Mouse (Mus musculus): Measurements from ENCODE around the gene Cbs. TPM values are rescaled to one million over a fixed set of nuclear protein-coding genes. Genes with fewer than 3 reads are reported as not detected.

Gene Cbs
- not detected for total RNA-seq (2018; cell fraction: chromatin; rRNA removed)
- not detected for total RNA-seq (2018; cell fraction: cytosol; rRNA removed)
- total RNA-seq (2018; cell fraction: nucleus; rRNA removed), result not detected
- not detected in 3 replicates for polyA plus RNA-seq (2018)

DNA sequence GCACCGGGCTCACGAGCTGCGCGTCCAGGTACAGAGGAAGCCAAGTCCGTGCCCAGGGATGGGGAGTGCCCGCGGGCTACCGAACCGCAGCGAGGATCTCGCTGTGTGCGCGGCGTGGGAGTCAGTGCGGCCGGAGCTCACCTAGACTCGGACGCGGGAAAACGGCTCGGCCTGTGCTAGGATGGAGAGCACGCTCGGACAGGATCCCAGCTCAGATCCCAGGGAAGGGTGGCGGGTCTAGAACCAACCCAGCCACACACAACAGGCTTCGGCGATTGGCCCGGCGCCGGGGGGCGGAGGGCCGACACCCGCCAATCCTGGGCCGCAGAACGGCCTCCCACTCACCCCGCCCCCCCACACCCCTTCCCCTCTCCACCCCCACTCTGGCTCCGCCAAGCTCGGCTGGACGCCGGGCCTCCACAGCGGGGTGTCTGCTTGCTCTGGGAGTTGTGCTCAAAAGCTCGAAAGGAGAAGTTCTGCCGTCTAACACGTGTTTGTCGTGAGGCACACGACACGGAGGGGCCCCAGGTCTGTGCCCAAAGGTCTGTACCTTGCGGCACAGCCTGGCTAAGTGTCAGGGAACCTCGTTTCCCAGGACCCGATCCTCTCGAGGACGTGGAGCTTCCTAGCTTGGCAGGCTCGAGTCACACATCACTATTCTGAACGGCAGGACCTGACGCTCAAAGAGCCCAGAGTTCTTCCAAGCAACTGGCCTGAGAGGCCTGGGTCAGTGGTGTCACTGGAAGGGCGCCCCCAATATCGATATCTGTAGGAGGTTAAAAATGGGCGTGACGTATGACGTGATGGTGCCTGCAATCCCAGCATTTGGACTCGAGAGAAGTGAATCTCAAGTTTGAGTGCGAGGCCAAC, at the start of gene Cbs:
Gene Cbs (minus strand): TSS at position 297 of the 870 bp plus-strand sequence.
- H3K79me2 ChIP-seq (ENCODE audit: inconsistent target), result no peaks in the 10 kb centered on the region
- H3K4me3 ChIP-seq (ENCODE audit: inconsistent target), result no peak within 1 kb of the TSS
- no peaks in the 10 kb centered on the region for H3K36me3 ChIP-seq (ENCODE audit: inconsistent target)
- no peak within 1 kb of the TSS for H3K27ac ChIP-seq
- 9% methylated on average over 57 of the region's 61 CpGs for WGBS (ENCODE audit: missing documents)

DNA sequence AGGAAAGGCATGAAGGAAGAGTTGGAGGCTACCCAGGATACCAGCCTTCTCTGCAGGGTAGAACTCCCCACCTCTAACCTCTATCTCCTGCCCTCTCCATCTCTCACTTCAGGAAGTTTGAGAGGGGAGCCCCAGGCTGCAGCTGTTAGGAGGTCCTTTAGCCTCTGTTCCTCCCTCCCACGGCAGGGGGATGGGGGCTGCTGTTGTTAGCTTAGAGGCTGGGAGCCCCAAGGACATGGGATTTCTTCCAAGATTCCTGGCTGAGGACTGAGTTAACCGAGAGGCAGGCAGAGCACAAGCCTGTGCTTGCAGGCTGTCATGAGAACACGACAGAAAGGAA, 49.2 kb upstream of the Cbs start:
- Histone ChIP-seq H3K79me2 (ENCODE audit: inconsistent target) (no peaks in the 10 kb centered on the region), H3K36me3 (ENCODE audit: inconsistent target) (no peaks in the 10 kb centered on the region), H3K4me3 (ENCODE audit: inconsistent target) (no peak overlapping the region), H3K27ac (no peak overlapping the region)
- WGBS (ENCODE audit: missing documents), result 79% methylated on average over 3 of the region's 3 CpGs

DNA sequence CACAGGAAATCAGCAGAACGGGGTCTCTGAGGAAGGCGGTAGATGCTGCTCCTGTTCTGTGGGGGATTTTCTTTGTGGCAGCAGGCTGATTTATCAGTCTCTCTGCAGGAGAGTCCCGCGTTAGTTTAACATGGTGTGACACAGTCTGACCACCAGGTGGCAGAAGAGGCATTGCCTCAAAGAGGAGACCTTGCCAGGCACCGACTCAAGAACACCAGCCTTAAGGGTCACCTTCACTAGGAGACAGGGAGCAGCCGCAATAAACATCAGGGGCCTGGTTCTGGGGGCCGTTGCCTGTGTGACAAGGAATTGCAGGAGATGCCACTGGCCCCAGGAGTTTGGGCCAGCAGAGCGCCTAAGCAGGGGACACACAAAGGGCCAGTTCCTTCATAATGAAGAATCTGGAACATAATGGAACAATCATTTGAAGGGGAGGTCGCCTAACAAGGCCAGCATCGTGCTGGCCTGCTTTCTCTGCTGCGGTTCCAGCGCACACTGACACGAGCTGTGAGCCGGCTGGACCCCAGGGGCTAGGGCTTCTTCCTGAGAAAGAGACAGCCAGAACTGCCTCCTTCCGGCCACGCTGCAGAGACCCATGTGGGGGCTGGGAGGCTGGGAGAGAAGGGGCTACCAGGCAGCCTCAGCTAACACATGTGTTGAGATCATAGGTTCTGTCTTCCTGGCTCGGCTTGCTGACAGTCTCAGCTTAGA, 48.6 kb upstream of the Cbs start:
- WGBS (ENCODE audit: missing documents), result 16% methylated on average over 15 of the region's 17 CpGs
- Histone ChIP-seq H3K36me3 (ENCODE audit: inconsistent target) (no peaks in the 10 kb centered on the region), H3K79me2 (ENCODE audit: inconsistent target) (no peaks in the 10 kb centered on the region), H3K27ac (no peak overlapping the region), H3K4me3 (ENCODE audit: inconsistent target) (no peak overlapping the region)

DNA sequence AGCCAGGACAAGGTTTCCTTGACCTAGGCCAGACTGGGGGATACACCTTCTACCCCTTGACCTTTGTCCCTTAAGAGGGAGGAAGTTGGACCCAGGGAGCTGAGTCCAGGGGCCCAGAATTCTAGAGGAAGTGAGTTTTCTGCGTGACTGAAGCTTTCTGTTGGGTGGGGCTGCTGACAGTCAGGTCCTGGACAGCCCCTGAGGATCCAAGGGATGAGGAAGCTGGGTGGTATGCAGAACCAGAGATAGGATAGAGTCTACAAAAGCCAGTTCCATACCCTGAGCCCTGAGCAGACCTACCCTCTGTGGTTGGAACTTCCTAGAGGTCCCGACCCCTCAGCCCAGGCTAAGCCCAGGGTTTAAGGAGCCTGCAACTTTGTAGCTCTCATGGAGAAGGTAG, 43.4 kb upstream of the Cbs start:
- Histone ChIP-seq H3K4me3 (ENCODE audit: inconsistent target) (no peak overlapping the region), H3K27ac (no peak overlapping the region), H3K79me2 (ENCODE audit: inconsistent target) (no peaks in the 10 kb centered on the region), H3K36me3 (ENCODE audit: inconsistent target) (no peaks in the 10 kb centered on the region)
- WGBS (ENCODE audit: missing documents), result 38% methylated on average over 2 of the region's 2 CpGs

DNA sequence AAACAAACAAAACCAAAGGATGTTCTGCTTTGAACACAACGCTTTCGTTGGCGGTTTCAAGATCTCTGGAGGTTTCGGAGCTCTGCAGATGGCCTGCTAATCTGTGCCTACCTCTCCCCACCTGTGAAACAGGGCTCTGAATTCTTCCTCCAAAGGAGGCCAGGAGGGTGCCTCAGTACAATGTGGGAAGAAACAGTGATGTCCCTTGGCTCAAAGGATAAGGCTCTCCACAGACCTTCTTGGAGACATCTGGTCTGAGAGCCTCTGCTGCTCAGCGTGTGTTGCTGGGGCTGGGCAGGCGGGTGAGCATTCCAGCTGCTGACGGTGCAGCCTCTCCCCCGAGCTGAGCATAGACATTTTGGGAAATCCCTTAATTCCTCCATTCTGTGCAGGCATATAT, 40.5 kb upstream of the Cbs start, which contains the start of gene Cryaa:
Gene Cryaa (plus strand): TSS at position 301 of the 400 bp plus-strand sequence.
- WGBS (ENCODE audit: missing documents), result 82% methylated on average over 8 of the region's 8 CpGs
- H3K4me3 ChIP-seq (ENCODE audit: inconsistent target), result no peak within 1 kb of the TSS
- no peaks in the 10 kb centered on the region for H3K79me2 ChIP-seq (ENCODE audit: inconsistent target)
- H3K36me3 ChIP-seq (ENCODE audit: inconsistent target), result no peaks in the 10 kb centered on the region
- no peak within 1 kb of the TSS for H3K27ac ChIP-seq

DNA sequence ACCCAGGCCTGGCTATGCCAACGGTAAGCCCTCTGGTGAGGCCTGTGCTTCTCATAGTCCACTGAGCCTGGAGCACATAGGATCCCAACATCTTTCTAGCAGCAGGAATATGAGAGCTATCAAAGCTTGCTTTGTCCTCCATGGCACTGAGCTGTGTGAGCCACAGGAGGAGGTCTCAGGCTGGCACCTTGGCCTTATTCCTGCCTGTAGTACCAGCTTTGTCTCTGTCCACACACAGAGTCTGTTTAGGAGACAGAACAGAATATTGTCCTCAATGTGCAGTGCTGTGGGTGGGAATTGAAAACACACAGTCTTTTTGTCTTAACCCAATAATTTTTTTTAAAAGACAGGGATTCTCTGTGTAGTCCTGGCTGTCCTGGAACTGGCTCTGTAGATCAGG, 37.4 kb upstream of the Cbs start:
- Histone ChIP-seq H3K27ac (no peak overlapping the region), H3K36me3 (ENCODE audit: inconsistent target) (no peaks in the 10 kb centered on the region), H3K4me3 (ENCODE audit: inconsistent target) (no peak overlapping the region), H3K79me2 (ENCODE audit: inconsistent target) (no peaks in the 10 kb centered on the region)
- whole genome bisulfite sequencing (ENCODE audit: missing documents), result 82% methylated on average over 1 of the region's 1 CpGs

DNA sequence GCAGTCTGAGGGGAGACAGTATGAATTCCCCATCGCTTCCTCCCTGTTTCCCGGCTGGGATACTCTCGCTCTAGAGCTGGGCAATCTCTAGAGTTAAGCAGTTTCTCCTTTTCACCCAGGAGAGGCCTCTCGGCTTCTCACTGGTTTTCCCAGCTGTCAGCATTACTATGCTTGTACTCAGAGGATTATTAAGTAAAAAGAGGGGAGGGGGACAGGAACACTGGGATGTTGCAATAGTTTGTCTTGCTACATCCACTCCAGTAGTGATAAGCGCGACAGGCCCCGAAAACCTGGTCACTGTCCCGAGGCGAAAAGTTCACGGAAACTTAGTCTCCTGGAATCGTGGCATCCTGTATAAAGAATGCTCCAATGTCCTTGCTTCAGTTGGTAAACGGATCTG, 35.2 kb upstream of the Cbs start:
- H3K27ac ChIP-seq, result no peak overlapping the region
- H3K4me3 ChIP-seq (ENCODE audit: inconsistent target), result no peak overlapping the region
- no peaks in the 10 kb centered on the region for H3K79me2 ChIP-seq (ENCODE audit: inconsistent target)
- no peaks in the 10 kb centered on the region for H3K36me3 ChIP-seq (ENCODE audit: inconsistent target)
- 73% methylated on average over 10 of the region's 12 CpGs for WGBS (ENCODE audit: missing documents)

DNA sequence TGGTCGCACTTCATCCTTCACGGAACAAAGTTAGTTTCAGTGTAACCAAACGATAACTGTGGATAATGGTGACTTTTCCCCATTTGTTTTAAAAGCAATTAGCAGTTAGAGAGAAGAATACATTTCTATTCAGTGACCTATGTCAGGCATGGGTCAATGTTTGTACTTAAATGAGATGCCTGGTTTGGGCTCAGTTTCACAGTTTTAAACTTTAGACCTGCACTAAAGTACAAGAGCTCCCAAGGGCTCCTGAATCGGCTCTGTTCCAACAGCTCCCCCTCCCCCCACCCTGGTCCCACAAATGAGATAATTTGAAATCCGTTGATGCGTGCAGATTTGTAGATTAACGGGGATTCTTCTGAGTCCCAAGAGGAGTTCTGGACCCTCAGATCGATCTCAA, 34.7 kb upstream of the Cbs start:
- Histone ChIP-seq H3K27ac (no peak overlapping the region), H3K4me3 (ENCODE audit: inconsistent target) (no peak overlapping the region), H3K79me2 (ENCODE audit: inconsistent target) (no peaks in the 10 kb centered on the region), H3K36me3 (ENCODE audit: inconsistent target) (no peaks in the 10 kb centered on the region)
- 97% methylated on average over 8 of the region's 8 CpGs for WGBS (ENCODE audit: missing documents)

DNA sequence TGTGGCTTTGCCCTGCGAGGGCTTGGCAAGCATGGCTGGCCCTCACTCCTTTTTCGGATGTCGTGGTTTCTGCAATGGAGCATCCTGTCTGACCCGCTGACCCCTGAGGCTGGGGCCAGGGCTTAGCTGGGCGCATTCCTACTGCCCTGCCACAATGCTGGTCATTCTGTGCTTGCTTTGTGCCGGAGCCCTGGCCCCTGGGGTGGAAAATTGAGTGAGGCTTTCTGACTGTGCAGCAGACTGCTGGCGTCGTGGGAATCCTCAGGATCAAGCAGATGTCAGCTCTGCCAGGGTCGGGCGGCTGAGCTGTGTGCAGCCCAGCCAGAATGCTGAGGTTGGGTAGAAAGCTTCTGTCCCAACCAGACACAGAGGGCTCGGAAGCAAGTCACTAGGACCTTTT, 33.1 kb upstream of the Cbs start:
- 85% methylated on average over 11 of the region's 11 CpGs for WGBS (ENCODE audit: missing documents)
- no peak overlapping the region for H3K4me3 ChIP-seq (ENCODE audit: inconsistent target)
- H3K79me2 ChIP-seq (ENCODE audit: inconsistent target), result no peaks in the 10 kb centered on the region
- H3K36me3 ChIP-seq (ENCODE audit: inconsistent target), result no peaks in the 10 kb centered on the region
- no peak overlapping the region for H3K27ac ChIP-seq

DNA sequence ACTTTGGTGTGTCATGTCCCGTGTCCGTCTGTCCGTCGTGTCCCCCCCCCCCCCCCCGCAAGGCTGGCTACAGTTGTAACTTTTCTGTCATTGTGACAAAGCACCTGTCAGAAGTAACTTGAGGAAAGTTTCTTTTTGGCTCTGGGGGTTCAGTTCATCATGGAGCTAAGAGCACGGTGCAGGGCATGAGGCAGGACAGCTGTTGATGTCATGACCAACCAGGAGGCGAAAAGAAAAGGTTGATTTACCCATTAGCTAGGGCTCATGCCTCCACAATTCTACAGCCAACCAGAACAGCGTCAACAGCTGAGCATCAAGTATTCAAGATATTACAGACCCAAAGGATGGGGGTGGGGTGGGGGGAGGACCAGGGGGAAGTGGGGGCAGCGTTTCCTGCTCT, 31.3 kb upstream of the Cbs start:
- H3K79me2 ChIP-seq (ENCODE audit: inconsistent target), result no peaks in the 10 kb centered on the region
- 55% methylated on average over 8 of the region's 9 CpGs for WGBS (ENCODE audit: missing documents)
- no peaks in the 10 kb centered on the region for H3K36me3 ChIP-seq (ENCODE audit: inconsistent target)
- no peak overlapping the region for H3K4me3 ChIP-seq (ENCODE audit: inconsistent target)
- H3K27ac ChIP-seq, result no peak overlapping the region

DNA sequence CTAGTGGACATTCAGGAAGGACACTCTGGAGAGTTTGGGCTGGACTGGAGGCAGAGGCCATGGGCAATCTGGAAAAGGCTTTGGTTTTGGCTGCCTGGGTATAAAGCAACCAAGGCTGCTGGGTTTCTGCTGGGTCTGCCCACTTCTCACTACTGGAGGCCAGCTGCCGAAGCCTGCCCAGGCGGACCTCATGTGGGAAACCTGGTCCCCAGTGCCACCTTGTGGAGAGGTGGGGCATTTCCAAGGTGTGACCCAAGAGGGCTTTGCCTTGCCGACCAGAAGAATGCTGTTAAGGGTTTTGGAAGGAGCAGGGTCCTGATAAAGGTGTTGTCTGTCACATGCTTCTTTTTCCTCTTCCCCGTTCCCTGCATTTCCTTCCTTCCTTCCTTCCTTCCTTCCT, 27.7 kb upstream of the Cbs start:
- Histone ChIP-seq H3K79me2 (ENCODE audit: inconsistent target) (no peaks in the 10 kb centered on the region), H3K4me3 (ENCODE audit: inconsistent target) (no peak overlapping the region), H3K36me3 (ENCODE audit: inconsistent target) (no peaks in the 10 kb centered on the region), H3K27ac (no peak overlapping the region)
- 0% methylated on average over 4 of the region's 4 CpGs for WGBS (ENCODE audit: missing documents)

DNA sequence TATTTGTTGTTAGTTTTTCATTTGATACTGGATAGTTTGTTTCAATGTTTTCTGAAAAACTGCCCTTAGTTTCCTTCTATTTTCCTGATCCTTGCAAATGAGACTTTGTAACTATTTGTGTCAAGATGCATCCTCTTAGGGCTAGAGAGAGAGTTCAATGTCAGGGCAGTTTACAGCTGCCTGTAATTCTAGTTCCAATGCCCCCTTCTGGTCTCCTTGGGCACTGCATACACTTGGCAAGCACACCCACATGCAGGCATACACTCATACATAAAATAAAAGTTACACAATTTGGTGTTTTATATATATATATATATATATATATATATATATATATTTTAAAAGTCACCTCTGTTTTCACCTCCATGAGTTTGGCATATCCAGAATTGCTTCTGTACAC, 25.8 kb upstream of the Cbs start:
- Histone ChIP-seq H3K36me3 (ENCODE audit: inconsistent target) (no peaks in the 10 kb centered on the region), H3K79me2 (ENCODE audit: inconsistent target) (peaks cover 4% of the 10 kb centered on the region), H3K27ac (no peak overlapping the region), H3K4me3 (ENCODE audit: inconsistent target) (no peak overlapping the region)

DNA sequence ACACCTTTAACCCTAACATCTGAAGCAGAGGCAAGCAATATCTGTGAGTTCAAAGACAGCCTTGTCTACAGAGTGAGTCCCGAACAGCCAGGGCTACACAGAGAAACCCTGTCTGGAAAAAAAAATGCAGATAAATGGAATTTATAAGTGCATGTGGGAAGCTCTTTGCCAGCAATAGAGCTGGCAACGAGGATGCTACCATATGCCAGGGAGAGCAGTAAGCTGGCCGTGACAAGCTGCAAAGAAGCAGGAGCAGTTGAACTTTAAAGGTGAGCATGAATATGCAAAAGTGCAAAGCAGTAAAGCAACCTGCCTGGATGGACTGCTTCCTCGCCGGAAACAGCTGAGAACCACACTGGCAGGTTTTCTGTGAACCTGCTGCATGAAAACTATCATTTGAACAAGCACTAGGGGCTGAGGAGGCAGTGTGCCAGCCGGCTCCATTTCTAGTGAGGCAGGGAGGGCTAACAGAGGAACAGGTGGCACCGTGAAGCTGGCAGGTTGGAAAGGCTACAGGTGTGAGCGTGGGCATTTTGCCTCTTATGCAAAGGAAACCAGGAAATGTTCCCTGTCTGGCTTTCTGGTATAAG, 23.7 kb upstream of the Cbs start:
- no peak overlapping the region for H3K27ac ChIP-seq
- 87% methylated on average over 8 of the region's 8 CpGs for WGBS (ENCODE audit: missing documents)
- H3K36me3 ChIP-seq (ENCODE audit: inconsistent target), result no peaks in the 10 kb centered on the region
- no peak overlapping the region for H3K4me3 ChIP-seq (ENCODE audit: inconsistent target)
- peaks cover 25% of the 10 kb centered on the region for H3K79me2 ChIP-seq (ENCODE audit: inconsistent target)

DNA sequence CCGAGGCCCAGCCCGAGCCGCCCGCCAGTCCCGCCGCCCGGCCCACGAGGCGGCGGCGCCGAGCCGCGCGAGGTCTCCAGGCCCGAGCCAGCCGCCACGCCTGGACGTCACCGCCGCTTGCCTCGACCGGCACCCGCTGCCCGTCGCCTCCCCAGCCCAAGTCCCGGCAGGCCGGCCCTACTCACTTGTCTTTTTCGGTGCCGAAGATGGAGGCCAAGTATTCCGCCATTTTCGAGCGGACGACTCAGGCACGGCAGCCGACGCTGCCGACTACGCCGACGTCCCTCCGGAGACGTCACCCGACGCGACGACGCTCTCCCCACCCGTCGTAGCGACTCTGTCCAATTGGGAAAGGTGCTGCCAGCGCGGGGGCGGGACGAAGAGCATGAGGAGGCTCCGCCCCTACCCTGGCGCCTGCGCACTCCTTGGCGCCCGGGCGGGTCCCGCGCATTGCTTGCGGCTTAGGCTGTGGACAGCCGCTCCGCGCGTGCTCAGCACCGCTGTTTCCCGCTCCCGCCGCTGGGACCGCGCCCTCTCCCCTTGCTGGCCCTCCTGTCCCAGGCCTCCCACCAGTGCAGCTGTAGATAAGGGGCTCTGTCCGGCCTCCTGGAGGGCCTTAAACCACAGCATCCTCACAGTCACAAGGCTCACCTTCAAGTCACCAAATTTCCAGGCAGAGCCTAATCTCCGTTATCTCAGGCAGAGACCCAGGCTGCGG, 21.6 kb upstream of the Cbs start, which contains the start of gene U2af1:
Gene U2af1 (minus strand): TSS at position 425 of the 718 bp plus-strand sequence.
- peak within 1 kb of the TSS; percentile 88 for H3K4me3 ChIP-seq (ENCODE audit: inconsistent target)
- H3K27ac ChIP-seq, result peak within 1 kb of the TSS; percentile 64
- peaks cover 46% of the 10 kb centered on the region for H3K79me2 ChIP-seq (ENCODE audit: inconsistent target)
- H3K36me3 ChIP-seq (ENCODE audit: inconsistent target), result peaks cover 14% of the 10 kb centered on the region
- under 1% methylated on average over 72 of the region's 77 CpGs for WGBS (ENCODE audit: missing documents)

All from macrophage (primary cell).